Mouse (Mus musculus) left cerebral cortex, adult 18-20 months (tissue): Measurements from ENCODE around the gene Fcho2. TPM values are rescaled to one million over a fixed set of nuclear protein-coding genes. Genes with fewer than 3 reads are reported as not detected.

Experiments
- DNase-seq, 2 experiments: peaks; one replicate each; pipeline ENCODE4 v3.0.0; 2021 to 2022; ENCODE audit warnings: low spot score in 2 of 2, mixed read lengths in 1 of 2
- total RNA-seq, 2 experiments: library from RNA; stranded (reverse); gene quantifications; 2 replicates each; pipeline ENCODE4 v1.2.3; 2021

Fcho2 gene
- total RNA-seq, 2 experiments from 2014 or later = 36.4 to 37.9 TPM

- no peak for DNase-seq
Observed at GRCm38 (mm10) chr13:98715443-98715990, 99.7 kb downstream of the Fcho2 start.

- no peak for DNase-seq
Observed at GRCm38 (mm10) chr13:98710655-98711054, 104.6 kb downstream of the Fcho2 start.

- no peak for DNase-seq
Observed at GRCm38 (mm10) chr13:98710236-98710635, 105.0 kb downstream of the Fcho2 start.

DNA sequence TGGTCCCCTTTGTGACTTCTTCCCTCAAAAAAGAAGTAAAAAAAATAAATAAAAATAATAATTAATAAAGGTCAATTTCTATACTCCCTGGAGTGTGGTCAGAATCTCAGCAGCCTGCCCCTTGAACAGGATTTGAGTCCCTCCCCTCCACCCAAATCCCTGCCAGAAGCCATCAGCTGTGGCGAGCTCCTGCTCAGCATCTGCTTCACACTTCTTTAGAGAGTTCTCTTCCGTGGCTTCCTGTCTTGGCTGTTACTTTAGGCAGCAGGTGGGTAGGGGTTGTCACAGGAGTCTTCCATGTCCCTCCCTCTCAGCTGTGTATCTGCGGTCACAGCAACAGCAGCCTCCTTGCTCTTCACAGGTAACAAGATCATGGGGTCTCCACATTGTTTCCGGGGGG, 109.7 kb downstream of the Fcho2 start:
- no peak for DNase-seq

GRCm38 (mm10) chr13:98703786-98704185, 111.5 kb downstream of the Fcho2 start:
- DNase-seq = no peak

DNA sequence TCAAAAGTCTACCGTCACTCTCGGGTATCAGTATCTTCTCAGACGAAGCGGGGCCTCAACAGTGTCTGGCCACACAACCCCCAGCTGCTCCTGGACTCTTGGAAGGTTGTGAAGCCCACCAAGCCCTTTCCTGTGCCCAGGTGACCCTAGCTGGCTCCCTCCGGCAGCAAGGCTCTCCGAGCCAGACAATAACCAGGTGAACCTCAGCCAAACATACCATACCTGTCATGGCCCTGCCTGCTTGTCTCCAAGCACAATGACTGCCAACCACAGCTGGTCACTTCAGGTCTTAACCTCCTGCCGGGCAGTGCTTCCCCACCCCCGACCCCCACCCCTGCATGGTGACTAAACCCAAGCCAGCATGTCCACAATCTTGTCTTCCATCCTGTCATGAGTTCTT, 112.9 kb downstream of the Fcho2 start:
- no peak for DNase-seq

- no peak for DNase-seq
Observed at GRCm38 (mm10) chr13:98701309-98701675, 114.0 kb downstream of the Fcho2 start.

- DNase-seq = no peak
Observed at GRCm38 (mm10) chr13:98700661-98701308, 114.5 kb downstream of the Fcho2 start.

GRCm38 (mm10) chr13:98699982-98700540, 115.2 kb downstream of the Fcho2 start:
- DNase-seq = no peak

- DNase-seq = no peak
Observed at GRCm38 (mm10) chr13:98699051-98699744, 116.1 kb downstream of the Fcho2 start.

DNA sequence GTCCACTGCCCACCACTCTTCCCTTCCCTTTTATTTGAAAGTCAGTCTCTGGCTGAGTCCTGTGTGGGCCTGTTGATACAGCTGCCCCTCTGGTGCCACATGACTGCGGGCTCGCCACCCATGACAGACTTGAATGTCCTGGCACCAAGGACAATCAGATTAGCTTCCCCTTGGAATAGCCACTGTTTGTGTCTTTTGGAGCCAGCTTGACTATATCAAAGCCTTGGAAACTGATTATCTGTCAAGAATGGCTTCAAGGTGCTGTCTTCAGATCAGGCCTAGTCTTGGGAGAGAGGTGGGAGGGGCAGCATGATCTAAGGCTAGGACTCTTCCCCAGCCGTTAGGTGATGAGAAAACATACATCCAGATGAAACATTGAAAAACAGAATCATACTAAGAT, 118.5 kb downstream of the Fcho2 start:
- no peak for DNase-seq

GRCm38 (mm10) chr13:98695546-98695945, 119.7 kb downstream of the Fcho2 start:
- no peak for DNase-seq

DNA sequence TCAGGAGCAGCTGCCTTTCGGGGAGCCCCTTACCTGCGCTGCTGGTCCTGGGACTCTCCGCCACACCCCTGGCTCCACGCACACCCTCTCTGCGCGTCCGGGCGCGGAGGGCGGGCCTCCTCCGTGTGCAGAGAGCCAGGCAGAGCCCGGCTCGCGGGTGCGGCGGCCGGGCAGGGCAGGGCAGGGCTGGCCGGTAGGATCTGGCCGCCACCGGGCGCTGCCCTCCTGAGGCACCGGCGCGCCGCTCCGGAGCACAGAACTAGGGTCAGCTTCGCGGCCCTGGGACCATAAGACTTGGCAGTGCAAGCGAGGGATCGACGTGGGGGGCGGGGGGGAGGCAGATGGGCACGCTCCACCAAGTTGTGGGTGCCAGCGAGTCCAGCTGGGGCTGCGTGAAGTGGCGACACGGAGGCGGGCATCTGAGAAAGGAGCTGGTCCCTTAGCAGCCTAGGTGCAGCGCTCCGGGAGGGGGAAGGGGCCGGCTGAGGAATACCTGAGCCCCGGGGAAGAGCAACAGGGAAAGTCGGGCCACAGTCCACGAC, 120.4 kb downstream of the Fcho2 start, which contains the start of gene Tmem171:
Tmem171 (minus strand) TSS at position 62 of the 542 bp plus-strand sequence.
- DNase-seq = peak; percentile 12 to 26

DNA sequence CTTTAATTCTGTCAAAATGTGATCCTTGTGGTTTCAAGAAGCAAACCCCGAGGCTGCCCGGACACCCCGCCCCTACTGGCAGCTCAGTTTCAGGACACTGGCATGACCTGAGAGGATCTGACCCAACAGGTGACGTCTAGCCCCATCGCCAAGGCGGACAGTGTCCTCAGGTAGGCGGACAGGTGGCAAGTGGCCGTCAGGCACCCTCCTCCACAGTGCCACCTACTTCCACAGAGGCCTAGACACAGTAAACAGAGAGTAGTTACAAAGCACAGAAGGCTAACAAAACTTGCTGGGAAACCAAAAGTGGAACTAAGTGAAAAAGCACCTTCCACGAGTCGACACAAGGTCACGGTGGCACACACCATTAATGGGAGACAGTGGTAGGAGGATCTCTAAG, 121.9 kb downstream of the Fcho2 start:
- DNase-seq = no peak

- no peak for DNase-seq
Observed at GRCm38 (mm10) chr13:98691956-98692515, 123.2 kb downstream of the Fcho2 start.

DNA sequence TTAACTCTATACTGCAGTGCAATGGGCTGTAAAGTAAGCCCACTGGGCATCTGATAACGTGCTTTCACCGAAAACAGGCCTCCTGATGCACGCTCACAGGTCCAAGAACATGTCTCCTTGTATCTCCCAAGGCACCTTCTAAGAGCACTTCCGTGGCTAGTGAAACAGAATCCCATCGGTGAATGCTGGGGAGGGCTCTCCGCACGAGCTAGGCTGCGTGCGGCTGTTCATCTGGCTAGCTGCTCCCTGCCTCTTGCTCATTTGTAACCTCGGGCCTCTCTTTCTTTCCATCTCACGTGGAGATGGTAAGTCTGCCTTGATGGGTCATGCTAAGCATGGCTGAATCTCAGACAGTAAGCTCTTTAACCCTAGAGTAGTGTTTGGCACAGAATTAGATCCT, 124.4 kb downstream of the Fcho2 start:
- DNase-seq = no peak

GRCm38 (mm10) chr13:98689605-98690290, 125.5 kb downstream of the Fcho2 start:
- DNase-seq = no peak

DNA sequence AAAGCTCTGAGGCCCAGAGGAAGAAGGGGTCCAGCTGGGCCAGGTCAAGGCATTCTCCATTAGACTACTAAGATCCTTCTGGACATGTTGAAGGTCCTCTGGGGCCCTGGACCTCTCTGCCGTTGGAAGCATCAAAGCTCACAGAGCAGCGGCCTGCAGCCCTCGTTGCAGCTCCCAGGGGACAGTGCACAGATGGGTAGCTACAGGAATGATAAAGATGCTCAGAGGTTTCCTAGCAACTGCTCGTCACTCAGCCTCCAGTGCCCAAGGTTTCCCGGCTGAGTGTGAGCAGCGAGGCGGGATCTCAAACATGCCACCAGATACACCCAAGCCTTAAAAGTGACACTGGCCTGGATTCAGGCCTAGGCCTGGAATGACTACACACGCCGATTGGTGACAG, 127.3 kb downstream of the Fcho2 start:
- peak; percentile 11 to 36 for DNase-seq

GRCm38 (mm10) chr13:98684144-98684900, 130.9 kb downstream of the Fcho2 start:
- no peak for DNase-seq

DNA sequence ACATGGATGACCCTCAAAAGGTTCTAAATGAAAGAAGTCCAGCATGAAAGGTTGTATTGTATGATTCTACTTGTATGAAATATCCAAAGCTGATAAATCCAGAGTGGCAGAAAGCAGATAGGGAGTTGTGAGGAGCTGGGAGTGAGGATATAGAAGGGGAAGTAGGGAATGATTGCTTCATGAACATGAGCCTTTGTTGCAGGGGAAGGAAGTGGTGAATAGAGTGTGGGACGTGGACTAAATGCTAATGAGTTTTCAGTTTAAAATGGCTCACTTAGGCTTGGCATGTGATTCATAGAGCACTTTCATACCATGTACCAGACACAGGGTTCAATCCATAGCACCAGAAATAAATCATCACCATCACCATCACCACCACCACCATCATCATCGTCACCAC, 131.8 kb downstream of the Fcho2 start:
- DNase-seq = no peak
